Mouse (Mus musculus) small intestine, adult 2 months (tissue): Measurements from ENCODE around the gene Cfap74.
A peak's percentile ranks its signal among the peaks of the same experiment; 100 is the strongest.

Experiments
- CTCF ChIP-seq: fragments of 200-500 bp; IDR thresholded peaks from 2 replicates; pipeline ENCODE4 v1.5.1; 2012; ENCODE audit warnings: low read depth, mild to moderate bottlenecking, control low read depth, inconsistent platforms, low read length, moderate library complexity, mixed read lengths; ENCODE audit not compliant: insufficient replicate concordance, insufficient read length; ENCODE audit errors: extremely low read depth
- POLR2A ChIP-seq: fragments of 200-500 bp; IDR thresholded peaks from 2 replicates; pipeline ENCODE4 v1.6.1; 2012; ENCODE audit warnings: low read depth, mild to moderate bottlenecking, control low read depth, inconsistent platforms, low read length, moderate library complexity

GRCm38 (mm10) chr4:155368684-155369083 is 40.3 kb upstream of the Cfap74 start:
- TF ChIP-seq CTCF (peak; percentile 83), POLR2A (no peak)
